Mouse (Mus musculus) retina, embryonic 14.5 days (tissue): Measurements from ENCODE around the gene Sf3b5.

Experiments
- DNase-seq: peaks from one replicate; pipeline ENCODE4 v3.0.0-alpha.2; 2015; ENCODE audit warnings: low spot score

Sf3b5 gene

GRCm38 (mm10) chr10:13005043-13005442, at the start of gene Sf3b5:
Gene Sf3b5 (plus strand): TSS chr10:13005343.
- DNase-seq = no peak

GRCm38 (mm10) chr10:12955831-12956230, 49.3 kb upstream of the Sf3b5 start:
- no peak for DNase-seq

GRCm38 (mm10) chr10:12957271-12957670, 47.9 kb upstream of the Sf3b5 start:
- DNase-seq = no peak

- DNase-seq = no peak
Observed at GRCm38 (mm10) chr10:12961546-12961945, 43.6 kb upstream of the Sf3b5 start.

GRCm38 (mm10) chr10:12962238-12962637, 42.9 kb upstream of the Sf3b5 start:
- no peak for DNase-seq

GRCm38 (mm10) chr10:12963362-12964147, 41.6 kb upstream of the Sf3b5 start:
- DNase-seq = peak; percentile 30

- peak; percentile 74 for DNase-seq
Observed at GRCm38 (mm10) chr10:12964151-12965075, 40.7 kb upstream of the Sf3b5 start, which contains the start of gene Stx11. Gene Stx11 (minus strand): TSS chr10:12964298.

GRCm38 (mm10) chr10:12965669-12966180, 39.4 kb upstream of the Sf3b5 start:
- no peak for DNase-seq

GRCm38 (mm10) chr10:12974572-12974971, 30.6 kb upstream of the Sf3b5 start:
- no peak for DNase-seq

GRCm38 (mm10) chr10:12975461-12975860, 29.7 kb upstream of the Sf3b5 start:
- no peak for DNase-seq

GRCm38 (mm10) chr10:12975957-12976356, 29.2 kb upstream of the Sf3b5 start:
- DNase-seq = no peak

GRCm38 (mm10) chr10:12976552-12976951, 28.6 kb upstream of the Sf3b5 start:
- DNase-seq = no peak

- no peak for DNase-seq
Observed at GRCm38 (mm10) chr10:12977787-12978212, 27.3 kb upstream of the Sf3b5 start.

- DNase-seq = no peak
Observed at GRCm38 (mm10) chr10:12981071-12981470, 24.1 kb upstream of the Sf3b5 start.

GRCm38 (mm10) chr10:12983516-12983915, 21.6 kb upstream of the Sf3b5 start:
- DNase-seq = no peak

- DNase-seq = no peak
Observed at GRCm38 (mm10) chr10:12985028-12985427, 20.1 kb upstream of the Sf3b5 start.

GRCm38 (mm10) chr10:12986485-12986884, 18.7 kb upstream of the Sf3b5 start:
- no peak for DNase-seq

- no peak for DNase-seq
Observed at GRCm38 (mm10) chr10:12986943-12987342, 18.2 kb upstream of the Sf3b5 start.

- DNase-seq = no peak
Observed at GRCm38 (mm10) chr10:12991953-12992352, 13.2 kb upstream of the Sf3b5 start.

GRCm38 (mm10) chr10:12993411-12994039, 11.6 kb upstream of the Sf3b5 start:
- no peak for DNase-seq

GRCm38 (mm10) chr10:12996736-12997477, 8.2 kb upstream of the Sf3b5 start:
- peak; percentile 88 for DNase-seq
